Mouse (Mus musculus): Measurements from ENCODE around the gene Vmn1r21.

- TF ChIP-seq CTCF (IDR thresholded peaks at IDR 0.05; ENCODE audit: low read depth) (no peak), EP300 (IDR thresholded peaks at IDR 0.05; ENCODE audit: low read depth) (no peak)
Measured at GRCm38 (mm10) chr6:57822648-57823410, 27.3 kb downstream of the Vmn1r21 start.
